Mouse (Mus musculus) retina, postnatal 7 days (tissue): Measurements from ENCODE around the gene Gimap7.

Source experiments
- DNase-seq: peaks from one replicate; pipeline ENCODE4 v3.0.0-alpha.2; 2012; ENCODE audit warnings: low read depth, low spot score

Gimap7 gene

GRCm38 (mm10) chr6:48692962-48693361 is 25.5 kb upstream of the Gimap7 start:
- DNase-seq = no peak

DNA sequence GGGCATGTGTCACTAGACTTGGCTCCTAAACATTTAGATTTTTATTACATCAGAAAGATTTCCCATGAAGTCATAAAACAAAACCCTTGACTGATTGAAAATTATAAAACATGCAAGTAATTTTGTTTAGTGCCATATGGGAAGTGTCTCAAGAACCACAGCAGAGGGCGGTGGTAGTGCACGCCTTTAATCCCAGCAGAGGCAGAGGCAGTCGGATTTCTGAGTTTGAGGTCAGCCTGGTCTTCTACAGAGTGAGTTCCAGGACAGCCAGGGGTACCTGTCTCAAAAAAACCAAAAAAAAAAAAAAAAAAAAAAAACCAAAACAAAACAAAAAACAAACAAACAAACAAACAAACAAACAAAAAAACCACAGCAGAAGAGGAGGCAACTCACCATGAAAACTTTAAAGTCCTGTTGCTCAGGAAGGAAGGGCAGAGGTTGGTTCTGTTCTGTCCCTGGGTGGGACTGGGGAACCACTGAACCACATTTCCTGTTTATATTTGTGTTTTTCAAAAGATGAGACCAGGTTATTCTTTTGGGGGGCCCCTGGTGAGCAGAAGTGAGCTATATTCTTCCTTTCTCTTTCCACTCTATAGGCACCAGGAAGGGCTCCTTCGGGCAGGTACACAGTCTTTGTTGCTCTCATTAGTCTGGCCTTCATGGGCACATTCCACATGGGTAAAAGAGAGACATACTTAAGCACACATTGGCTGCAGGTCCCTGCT is 21.4 kb upstream of the Gimap7 start:
- no peak for DNase-seq

DNA sequence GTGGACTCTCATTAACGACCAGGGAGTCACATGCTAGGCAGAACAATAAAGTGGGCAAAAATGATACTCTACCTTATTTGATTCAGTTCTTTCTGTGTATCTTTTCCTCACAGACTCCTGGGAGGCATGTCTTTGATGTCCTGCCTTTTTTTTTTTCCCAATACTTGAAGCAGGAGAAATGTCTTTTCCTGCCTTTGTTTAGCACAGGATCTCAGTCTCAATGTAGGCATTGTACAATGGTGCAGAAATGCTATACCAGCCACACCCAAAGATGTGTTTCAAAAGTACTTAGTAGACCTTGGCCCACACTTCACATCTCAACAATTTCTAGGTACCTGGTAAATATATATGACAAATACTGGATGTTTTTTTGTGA is 20.9 kb upstream of the Gimap7 start:
- no peak for DNase-seq

DNA sequence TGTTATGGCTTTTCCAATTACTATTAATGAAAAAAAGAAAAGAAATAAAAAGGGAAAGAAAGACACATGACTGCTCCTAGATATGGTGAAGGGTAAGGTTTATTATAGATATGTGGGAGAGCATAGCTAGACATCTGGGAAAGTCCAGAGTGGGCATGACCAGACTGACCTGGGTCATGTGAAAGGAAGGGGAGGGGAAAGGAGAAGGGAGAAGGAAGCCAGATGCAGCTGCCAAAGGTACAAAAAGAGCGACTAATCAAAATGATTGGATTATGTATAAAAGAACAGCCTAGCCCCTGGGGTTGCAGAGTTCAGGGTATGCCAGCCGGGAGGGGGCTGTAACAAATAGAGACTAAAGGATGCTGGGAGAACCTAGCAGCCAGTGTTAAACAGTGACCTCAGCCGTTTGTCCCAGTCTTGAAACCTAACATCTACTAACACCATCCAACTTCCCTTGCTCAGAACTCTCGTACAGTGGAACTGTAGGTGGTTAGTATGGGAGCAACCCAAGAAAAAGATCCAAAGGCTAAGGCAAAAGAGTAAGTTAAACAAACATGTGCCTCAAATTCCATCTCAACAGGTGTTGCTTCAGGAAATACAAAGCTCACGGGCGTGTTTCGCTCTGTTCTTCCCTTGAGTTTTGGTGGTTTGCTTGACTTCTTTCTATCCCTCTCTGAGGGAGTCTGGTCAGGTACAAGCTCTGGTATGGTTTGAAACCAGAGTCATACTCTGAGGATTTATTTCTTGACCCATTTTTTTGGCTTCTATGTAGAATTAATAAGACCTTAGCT is 20.2 kb upstream of the Gimap7 start:
- DNase-seq = no peak

- DNase-seq = no peak
These were observed 19.5 kb upstream of the Gimap7 start for GRCm38 (mm10) chr6:48698888-48699287.

DNA sequence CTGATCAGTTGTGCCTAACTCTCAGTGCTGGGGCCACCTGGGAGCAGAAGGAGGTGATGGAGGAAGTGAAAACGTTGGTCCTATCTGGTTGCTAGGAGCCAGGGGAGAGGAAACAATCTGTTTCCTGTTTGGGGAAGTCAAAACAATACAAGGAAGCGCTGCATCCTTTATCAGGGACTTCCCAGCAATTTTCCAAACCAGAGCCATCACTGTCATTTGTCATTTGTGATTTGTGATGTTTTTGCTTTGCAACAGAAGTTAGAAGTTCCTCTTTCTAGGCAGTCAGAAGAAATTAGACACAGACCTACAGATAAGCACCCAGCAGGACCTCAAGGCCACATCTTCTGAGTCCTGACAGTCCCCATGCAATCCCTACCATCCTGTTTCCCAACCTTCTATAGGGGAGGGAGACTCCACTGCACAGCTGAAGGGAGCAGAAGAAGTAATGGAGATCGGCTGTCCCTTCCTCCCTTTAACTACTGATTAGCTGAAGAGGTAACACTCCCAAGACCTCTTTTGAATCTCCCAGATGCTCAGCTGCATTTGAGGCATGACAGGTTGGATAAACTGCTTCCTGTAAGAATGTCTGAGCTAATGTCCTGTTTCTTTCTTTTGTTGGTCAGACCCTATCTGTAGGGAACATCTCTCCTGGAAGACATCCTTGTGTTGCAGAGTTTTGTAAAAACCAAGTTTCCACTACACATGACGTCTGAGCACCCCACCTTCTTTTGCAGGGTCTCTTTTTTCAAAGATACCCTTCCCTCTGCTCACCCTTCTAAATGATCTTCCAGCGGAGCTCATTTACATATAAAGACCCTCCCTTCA is 18.0 kb upstream of the Gimap7 start:
- no peak for DNase-seq

GRCm38 (mm10) chr6:48702146-48702545 is 16.3 kb upstream of the Gimap7 start:
- DNase-seq = no peak

GRCm38 (mm10) chr6:48702601-48703000 is 15.8 kb upstream of the Gimap7 start:
- DNase-seq = no peak

GRCm38 (mm10) chr6:48704146-48704545 is 14.3 kb upstream of the Gimap7 start:
- DNase-seq = no peak

- no peak for DNase-seq
These were observed 12.3 kb upstream of the Gimap7 start for GRCm38 (mm10) chr6:48706130-48706529.

DNA sequence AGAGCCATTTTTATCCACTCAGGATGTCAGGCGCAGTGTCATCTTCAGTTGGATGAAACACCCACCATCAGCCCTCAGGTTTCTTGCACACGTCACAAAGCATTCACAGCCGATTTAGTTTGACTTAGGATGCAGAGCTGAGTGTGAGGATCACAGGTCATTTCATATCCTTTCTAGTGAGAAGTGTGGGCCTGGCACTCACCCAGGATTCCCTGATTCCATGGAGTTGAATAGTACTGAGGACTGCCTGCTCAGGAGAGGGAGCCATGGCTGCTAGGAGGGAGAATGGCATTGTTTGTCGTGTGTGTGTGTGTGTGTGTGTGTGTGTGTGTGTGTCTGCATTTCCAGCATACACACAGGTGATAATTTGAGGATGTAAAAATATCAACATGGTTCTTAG is 1.9 kb downstream of the Gimap7 start:
- DNase-seq = no peak

- DNase-seq = no peak
These were observed 5.0 kb downstream of the Gimap7 start for GRCm38 (mm10) chr6:48723468-48723867.

GRCm38 (mm10) chr6:48725476-48725875 is 7.1 kb downstream of the Gimap7 start:
- DNase-seq = no peak

DNA sequence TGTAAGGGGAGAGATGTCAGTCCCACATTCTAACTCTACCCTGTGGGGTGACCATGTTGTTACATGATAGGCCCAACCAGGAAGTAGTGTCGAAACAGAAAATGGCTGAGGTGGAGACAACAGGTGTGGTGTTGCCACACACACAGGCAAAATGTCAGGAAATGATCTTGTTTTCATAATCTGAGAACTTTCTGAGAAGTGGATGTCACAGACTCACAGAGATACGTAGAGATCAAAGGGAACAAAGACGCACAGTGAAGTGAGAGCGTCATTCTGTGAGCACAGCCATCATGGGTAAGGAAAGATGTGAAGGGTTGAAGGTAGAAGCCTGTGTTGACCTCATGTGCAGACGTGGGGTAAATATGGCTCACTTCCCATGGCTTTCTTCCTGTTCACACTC is 9.3 kb downstream of the Gimap7 start:
- no peak for DNase-seq

DNA sequence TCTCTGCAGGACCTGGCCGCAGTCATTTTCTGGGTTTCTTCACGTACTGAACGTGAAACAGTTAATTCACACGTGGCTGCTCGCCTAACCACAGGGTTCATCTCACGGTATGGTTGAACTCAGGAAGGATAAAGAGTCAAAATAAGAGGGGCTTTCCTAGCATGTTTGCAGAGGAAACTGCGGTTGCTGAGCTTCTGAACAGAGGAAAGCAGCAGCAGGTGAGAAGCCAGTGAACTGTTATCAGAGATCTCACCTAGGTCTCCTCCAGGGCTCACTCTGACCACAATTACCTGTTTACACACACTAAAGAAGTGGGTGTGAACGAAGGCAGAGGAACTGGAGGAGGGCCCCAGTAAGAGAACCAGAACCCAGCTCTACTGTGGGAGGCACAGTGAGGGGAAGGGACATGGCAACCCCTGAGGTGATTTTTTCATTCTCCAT is 14.5 kb downstream of the Gimap7 start:
- DNase-seq = no peak

DNA sequence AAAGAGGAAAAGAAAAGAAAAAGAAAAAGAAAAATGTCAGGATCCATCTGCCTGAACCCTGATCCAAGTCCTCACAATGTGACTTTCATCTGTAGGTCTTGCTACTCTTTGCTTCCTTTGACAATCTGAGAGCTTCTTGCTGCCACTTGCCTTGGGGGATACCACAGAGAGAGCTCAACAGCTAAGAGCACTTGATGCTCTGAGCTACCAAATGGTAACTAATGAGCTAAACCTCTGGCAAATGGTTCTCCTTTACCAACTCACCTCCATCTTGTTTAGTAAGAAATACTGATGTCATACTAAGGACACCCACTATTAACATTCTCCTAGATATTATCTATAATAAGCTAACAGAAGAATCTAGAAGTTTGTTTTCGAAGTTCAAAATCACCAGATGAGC is 15.2 kb downstream of the Gimap7 start:
- no peak for DNase-seq

- DNase-seq = no peak
These were observed 18.6 kb downstream of the Gimap7 start for GRCm38 (mm10) chr6:48737053-48737452.

DNA sequence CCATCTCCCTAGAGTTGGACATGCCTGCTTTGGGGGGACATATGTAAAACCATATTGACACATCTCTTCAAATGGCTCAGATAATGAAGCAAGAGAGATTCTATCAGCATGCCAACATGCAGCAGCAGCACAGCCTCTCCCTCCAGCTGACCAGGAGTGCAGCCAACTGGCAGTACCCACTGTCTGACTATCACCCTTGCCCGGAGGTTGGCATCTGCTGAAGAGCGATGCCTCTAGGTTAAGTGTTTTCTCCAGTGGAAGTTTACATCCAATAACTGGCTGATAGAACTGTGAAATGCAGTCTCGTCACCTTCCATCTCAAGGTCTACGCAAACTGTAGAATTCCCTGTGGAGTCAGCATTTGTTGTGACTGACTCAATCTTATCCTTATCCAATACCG is 19.3 kb downstream of the Gimap7 start:
- no peak for DNase-seq

- DNase-seq = no peak
These were observed 20.7 kb downstream of the Gimap7 start, which contains the start of gene Gimap1 for GRCm38 (mm10) chr6:48738961-48739779. Gene Gimap1, plus strand, starts transcription at chr6:48739054.

DNA sequence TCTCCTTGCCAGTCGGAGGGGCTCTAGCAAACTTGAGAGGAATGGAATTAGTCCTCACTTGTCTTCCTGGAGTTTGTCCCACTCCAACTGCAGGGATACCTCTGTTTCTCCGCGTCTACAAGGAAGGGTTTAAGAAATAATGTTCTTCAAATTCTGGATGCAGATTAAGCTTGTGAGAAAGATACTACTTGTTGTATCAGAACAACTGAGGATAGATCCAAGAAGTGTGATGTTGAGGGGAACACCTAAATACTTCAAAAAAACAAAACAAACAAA is 21.3 kb downstream of the Gimap7 start:
- DNase-seq = no peak

GRCm38 (mm10) chr6:48740501-48741169 is 22.2 kb downstream of the Gimap7 start:
- no peak for DNase-seq
